Mouse (Mus musculus) hindbrain, embryonic 14.5 days (tissue): Measurements from ENCODE around the gene Ranbp10. TPM values are rescaled to one million over a fixed set of nuclear protein-coding genes. Genes with fewer than 3 reads are reported as not detected.
"Not testable (repeated sequence)": the region's sequence is repeated elsewhere in the genome, so short reads cannot be mapped to it uniquely, and the experiment has no call there.

Experiments
- ATAC-seq: fragments of 200-750 bp; cut with Nextera tagmentation; 2 replicates; pipeline ENCODE4 v1.8.0; 2017; ENCODE audit warnings: moderate number of reproducible peaks, mild to moderate bottlenecking, moderate TSS enrichment, moderate library complexity; ENCODE audit not compliant: low FRiP score
- DNase-seq: peaks from one replicate; pipeline ENCODE4 v3.0.0-alpha.2; 2015; ENCODE audit warnings: low spot score
- H3K27ac ChIP-seq: fragments of 300-500 bp; sonication (generic); 2 replicates; pipeline ENCODE4 v1.5.1; 2014; ENCODE audit warnings: mild to moderate bottlenecking, moderate library complexity
- H3K27me3 ChIP-seq: fragments of 300-500 bp; sonication (generic); 2 replicates; pipeline ENCODE4 v1.6.1; 2014; ENCODE audit warnings: mild to moderate bottlenecking, low read length, mixed read lengths; ENCODE audit not compliant: control insufficient read depth, insufficient read depth
- H3K36me3 ChIP-seq: fragments of 300-500 bp; sonication (generic); replicated peaks from 2 replicates; pipeline ENCODE4 v1.6.1; 2014; ENCODE audit not compliant: control insufficient read depth, insufficient read depth
- H3K4me1 ChIP-seq: fragments of 300-500 bp; sonication (generic); replicated peaks from 2 replicates; pipeline ENCODE4 v1.6.1; 2014; ENCODE audit warnings: antibody characterized with exemption, low read length, mixed read lengths; ENCODE audit not compliant: control insufficient read depth, insufficient read depth
- H3K4me2 ChIP-seq: fragments of 300-500 bp; sonication (generic); replicated peaks from 2 replicates; pipeline ENCODE4 v1.6.1; 2014; ENCODE audit warnings: mild to moderate bottlenecking, moderate library complexity
- H3K4me3 ChIP-seq: fragments of 300-500 bp; sonication (generic); replicated peaks from 2 replicates; pipeline ENCODE4 v1.5.1; 2014; ENCODE audit warnings: mild to moderate bottlenecking, low read length
- H3K9ac ChIP-seq: fragments of 300-500 bp; sonication (generic); 2 replicates; pipeline ENCODE4 v1.6.1; 2014
- H3K9me3 ChIP-seq: fragments of 300-500 bp; sonication (generic); 2 replicates; pipeline ENCODE4 v1.6.1; 2016; ENCODE audit warnings: low read length; ENCODE audit not compliant: control insufficient read depth
- WGBS: fragments of 180-500 bp; shearing (Covaris S2); extraction: QIAGEN DNeasy Blood & Tissue Kit; methylation state at CpG from one replicate; pipeline ENCODE4 v1.1.7; 2014; 5-methylcytosine and 5-hydroxymethylcytosine counted together
- polyA plus RNA-seq: library from polyadenylated mRNA; unstranded; fragments of >200 nt; fragmentation: Nextera tagmentation; extraction: Ambion mirVana; gene quantifications from 2 replicates; pipeline ENCODE4 v1.2.1, GENCODE M21; 2014

Ranbp10 gene
- polyA plus RNA-seq, 1 experiment from 2014 or later = 10.4 TPM

DNA sequence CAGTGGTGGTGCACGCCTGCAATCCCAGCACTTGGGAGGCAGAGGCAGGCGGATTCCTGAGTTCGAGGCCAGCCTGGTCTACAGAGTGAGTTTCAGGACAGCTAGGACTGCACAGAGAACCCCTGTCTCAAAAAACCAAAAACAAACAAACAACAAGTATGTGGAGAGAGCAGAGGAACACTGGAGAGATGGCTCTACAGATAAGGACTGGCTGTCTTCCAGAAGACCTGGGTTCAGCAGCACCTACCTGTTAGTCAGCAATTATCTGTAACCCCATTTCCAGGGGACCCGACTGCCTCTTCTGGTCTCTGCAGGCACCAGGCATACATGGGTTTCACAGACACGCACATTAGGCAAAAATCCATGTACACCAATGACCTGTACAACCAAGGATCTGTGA, 12.1 kb upstream of the Ranbp10 start:
- 94% methylated on average over 5 of the region's 5 CpGs for WGBS
- no peaks in the 10 kb centered on the region for H3K4me1 ChIP-seq
- ATAC-seq = no peak

DNA sequence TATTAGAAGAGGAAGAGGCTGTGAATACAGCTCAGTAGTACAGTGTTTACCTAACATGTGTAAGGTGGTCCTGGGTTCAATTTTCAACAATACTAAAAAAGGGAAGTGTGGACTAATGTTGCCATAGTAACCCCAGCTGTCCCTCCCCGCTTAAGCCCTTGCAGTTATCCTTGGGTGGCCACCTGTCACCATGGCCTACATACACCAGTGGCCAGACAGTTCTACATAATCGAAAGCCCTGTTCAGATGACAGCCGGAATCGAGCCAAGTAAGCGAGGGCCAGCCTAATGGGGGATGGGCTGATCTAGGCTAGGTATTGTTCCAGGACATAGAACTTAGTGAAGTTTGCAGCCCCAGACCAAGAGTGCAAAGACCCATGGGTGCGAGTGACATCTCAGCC, 9.8 kb upstream of the Ranbp10 start:
- Histone ChIP-seq H3K4me2 (no peak overlapping the region), H3K27me3 (no peaks in the 10 kb centered on the region), H3K9me3 (no peaks in the 10 kb centered on the region), H3K9ac (no peak overlapping the region), H3K4me3 (no peak overlapping the region), H3K36me3 (0 out of 2 replicates have a peak, but pooled peaks cover under 1% of the 10 kb centered on the region), H3K27ac (no peak overlapping the region), H3K4me1 (no peaks in the 10 kb centered on the region)
- DNase-seq (no peak), ATAC-seq (no peak)
- 80% methylated on average over 6 of the region's 6 CpGs for WGBS

More for the DNA sequence above, 12.1 kb upstream of the Ranbp10 start:
- Histone ChIP-seq H3K9me3 (no peaks in the 10 kb centered on the region), H3K27ac (no peak overlapping the region), H3K4me2 (no peak overlapping the region), H3K36me3 (peaks cover 17% of the 10 kb centered on the region), H3K4me3 (no peak overlapping the region), H3K9ac (no peak overlapping the region), H3K27me3 (no peaks in the 10 kb centered on the region)
- no peak for DNase-seq

DNA sequence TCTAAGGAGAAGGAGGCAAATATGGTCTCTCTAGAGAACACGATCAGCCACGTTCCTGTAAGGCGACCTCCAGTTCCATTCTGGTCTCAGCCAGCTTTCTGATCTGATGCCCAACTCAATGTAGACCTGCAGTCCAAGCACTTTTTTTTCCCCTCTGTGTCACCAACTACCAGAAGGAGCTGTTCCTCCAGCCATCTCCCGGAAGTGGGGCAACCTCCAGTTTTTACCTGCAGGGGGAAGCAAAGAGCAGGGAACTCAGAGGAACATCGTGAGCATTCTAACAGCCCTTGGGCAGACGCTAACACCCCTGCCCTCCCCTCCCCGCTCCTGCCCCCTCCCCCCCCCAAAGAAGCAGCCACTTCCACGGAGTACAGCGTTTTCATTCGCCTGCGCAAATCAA, 8.2 kb upstream of the Ranbp10 start:
- Histone ChIP-seq H3K4me3 (no peak overlapping the region), H3K36me3 (no peaks in the 10 kb centered on the region), H3K9me3 (no peaks in the 10 kb centered on the region), H3K27me3 (no peaks in the 10 kb centered on the region), H3K27ac (no peak overlapping the region), H3K4me2 (no peak overlapping the region), H3K9ac (no peak overlapping the region), H3K4me1 (no peaks in the 10 kb centered on the region)
- WGBS = 30% methylated on average over 11 of the region's 11 CpGs
- ATAC-seq = no peak
- DNase-seq = no peak

DNA sequence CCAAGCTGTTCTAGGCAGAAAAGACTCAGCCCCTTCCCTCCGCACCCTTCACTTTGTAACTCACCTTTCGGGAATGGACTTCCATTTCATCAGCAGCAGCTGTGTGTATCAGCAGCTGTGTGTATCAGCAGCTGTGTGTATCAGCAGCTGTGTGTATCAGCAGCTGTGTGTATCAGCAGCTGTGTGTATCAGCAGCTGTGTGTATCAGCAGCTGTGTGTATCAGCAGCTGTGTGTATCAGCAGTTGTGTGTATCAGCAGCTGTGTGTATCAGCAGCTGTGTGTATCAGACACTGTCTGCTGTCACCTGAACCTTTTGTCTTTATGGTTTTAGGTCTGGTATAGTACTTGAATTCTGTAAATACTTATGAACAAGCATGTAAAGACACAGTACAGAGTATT, 6.6 kb upstream of the Ranbp10 start:
- not testable (repeated sequence) for H3K36me3 ChIP-seq, H3K4me3 ChIP-seq, DNase-seq, H3K9ac ChIP-seq, H3K4me2 ChIP-seq, H3K27ac ChIP-seq, H3K4me1 ChIP-seq, H3K27me3 ChIP-seq, H3K9me3 ChIP-seq, ATAC-seq
- 84% methylated on average over 2 of the region's 2 CpGs for WGBS

DNA sequence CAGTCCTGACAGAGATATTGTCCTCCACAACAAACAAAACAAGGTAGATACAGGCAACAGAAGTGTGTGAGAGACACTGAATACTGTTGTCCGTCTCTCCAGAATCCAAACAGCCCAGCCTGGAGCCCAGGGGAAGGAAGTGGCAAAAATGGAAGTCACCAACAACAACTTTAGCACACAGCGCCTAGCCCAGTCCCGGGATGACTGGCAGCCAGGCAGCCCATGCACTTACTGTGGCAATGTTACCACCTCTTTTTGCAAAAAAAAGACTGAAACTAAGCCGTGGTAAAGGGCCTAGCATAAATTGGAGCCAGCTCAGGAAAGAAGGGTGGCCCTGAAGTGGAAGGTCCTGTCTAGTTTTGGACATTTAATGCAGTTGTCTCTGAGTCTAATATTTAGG, 771 bp downstream of the Ranbp10 start:
- Histone ChIP-seq H3K4me1 (peaks cover 27% of the 10 kb centered on the region), H3K4me2 (peak overlapping the region; percentile 79), H3K36me3 (peaks cover 40% of the 10 kb centered on the region), H3K4me3 (peak overlapping the region; percentile 83), H3K27ac (no peak overlapping the region; the same call in 1 of the 2 replicates), H3K27me3 (no peaks in the 10 kb centered on the region), H3K9ac (peak overlapping the region; percentile 84), H3K9me3 (no peaks in the 10 kb centered on the region)
- ATAC-seq = no peak
- 13% methylated on average over 4 of the region's 4 CpGs for whole genome bisulfite sequencing
- no peak for DNase-seq

DNA sequence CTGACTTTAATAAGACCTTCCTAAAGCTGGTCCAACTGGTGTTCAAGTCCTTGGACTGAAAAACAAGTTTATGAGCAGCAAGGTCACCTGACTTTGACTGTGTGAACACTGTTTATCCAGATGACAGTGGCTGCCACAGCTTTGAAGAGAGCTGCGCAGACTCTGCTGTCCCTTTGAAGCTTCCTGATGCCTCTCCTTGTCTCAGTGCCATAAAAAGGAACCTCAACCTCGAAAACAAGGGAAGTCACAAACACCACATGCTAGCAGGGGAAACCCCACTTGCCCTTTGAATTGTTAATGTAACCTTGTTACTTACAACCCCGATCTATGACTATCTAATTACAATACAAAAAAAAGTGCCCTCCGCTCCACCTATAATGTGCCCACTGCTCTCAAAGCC, 1.6 kb downstream of the Ranbp10 start:
- H3K9me3 ChIP-seq = no peaks in the 10 kb centered on the region
- peak overlapping the region; percentile 84 for H3K9ac ChIP-seq
- no peaks in the 10 kb centered on the region for H3K27me3 ChIP-seq
- H3K4me1 ChIP-seq = peaks cover 27% of the 10 kb centered on the region
- H3K4me3 ChIP-seq = peak overlapping the region; percentile 83
- DNase-seq = no peak
- H3K27ac ChIP-seq = no peak overlapping the region
- peak overlapping the region; percentile 79 for H3K4me2 ChIP-seq
- WGBS = 78% methylated on average over 4 of the region's 4 CpGs
- ATAC-seq = no peak
- peaks cover 48% of the 10 kb centered on the region for H3K36me3 ChIP-seq

DNA sequence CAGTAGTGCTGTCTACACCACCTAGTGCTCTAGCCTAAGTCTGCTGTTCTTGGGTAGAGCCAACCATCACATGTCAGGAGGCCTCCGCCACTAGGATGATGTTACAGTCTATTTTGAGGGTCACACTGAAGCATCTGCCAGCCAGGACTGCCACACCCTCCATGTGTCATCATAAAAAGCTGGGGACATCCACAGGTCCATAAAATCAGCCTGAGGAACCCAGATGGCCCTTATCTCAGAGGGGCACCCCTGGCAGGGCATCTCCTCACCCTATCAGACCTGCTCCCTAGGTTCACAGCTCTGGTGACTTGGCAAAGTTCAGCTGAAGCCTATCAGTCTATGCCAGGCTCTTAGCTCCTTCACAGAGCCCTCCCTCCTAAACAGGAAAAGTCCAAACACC, 6.2 kb downstream of the Ranbp10 start:
- H3K4me2 ChIP-seq = no peak overlapping the region
- H3K36me3 ChIP-seq = peaks cover 67% of the 10 kb centered on the region
- no peak for DNase-seq
- no peaks in the 10 kb centered on the region for H3K9me3 ChIP-seq
- no peak overlapping the region for H3K27ac ChIP-seq
- H3K4me1 ChIP-seq = peaks cover 18% of the 10 kb centered on the region
- no peak overlapping the region for H3K9ac ChIP-seq
- 80% methylated on average over 1 of the region's 1 CpGs for WGBS
- no peaks in the 10 kb centered on the region for H3K27me3 ChIP-seq
- 0 out of 2 replicates have a peak, but pooled peaks have one; percentile 34 for ATAC-seq
- no peak overlapping the region for H3K4me3 ChIP-seq

DNA sequence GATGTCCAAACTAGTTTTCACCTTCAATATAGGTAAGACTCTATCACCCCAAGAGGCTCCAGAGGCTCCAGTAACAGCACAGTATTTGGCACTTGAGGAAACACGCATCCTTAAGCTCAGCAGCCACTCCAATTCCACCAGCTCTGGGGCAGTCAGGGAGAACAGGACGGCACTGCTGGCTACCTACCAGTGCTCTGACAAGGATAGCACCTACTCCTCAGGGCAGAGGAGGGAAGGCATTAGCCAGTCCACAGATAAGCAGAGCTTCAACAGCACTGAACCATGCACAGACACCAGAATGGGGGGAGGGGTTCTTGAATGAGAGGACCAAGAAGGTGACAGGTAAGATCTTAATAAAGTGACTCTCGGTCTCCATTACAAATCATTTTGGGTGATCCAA, 7.5 kb downstream of the Ranbp10 start:
- 92% methylated on average over 3 of the region's 3 CpGs for WGBS
- H3K4me2 ChIP-seq = no peak overlapping the region
- peaks cover 8% of the 10 kb centered on the region; the same call in 1 of the 2 replicates for H3K4me1 ChIP-seq
- no peak overlapping the region for H3K4me3 ChIP-seq
- H3K27ac ChIP-seq = no peak overlapping the region
- H3K27me3 ChIP-seq = no peaks in the 10 kb centered on the region
- ATAC-seq (no peak), DNase-seq (no peak)
- no peak overlapping the region for H3K9ac ChIP-seq
- no peaks in the 10 kb centered on the region for H3K9me3 ChIP-seq
- peaks cover 58% of the 10 kb centered on the region for H3K36me3 ChIP-seq

DNA sequence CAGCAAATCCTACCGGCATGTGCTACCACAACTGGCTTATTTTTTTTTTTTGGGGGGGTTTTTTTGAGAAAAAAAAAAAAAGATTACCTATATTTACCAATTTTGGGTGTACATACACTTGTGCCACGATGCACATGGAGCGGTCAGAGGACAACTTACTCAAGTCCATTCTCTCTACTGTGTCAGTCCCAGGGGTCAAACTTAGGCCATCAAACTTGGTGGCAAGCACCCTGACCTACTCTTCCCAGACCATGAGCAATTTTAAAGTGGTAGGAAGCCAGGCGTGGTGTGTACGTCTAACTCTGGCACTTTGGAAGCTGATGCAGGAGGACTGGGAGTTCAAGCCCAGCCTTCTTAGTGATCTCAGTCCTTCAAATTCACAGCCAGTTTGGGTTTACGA, 13.9 kb downstream of the Ranbp10 start:
- Histone ChIP-seq H3K4me3 (no peak overlapping the region), H3K9me3 (no peaks in the 10 kb centered on the region), H3K27me3 (no peaks in the 10 kb centered on the region), H3K27ac (no peak overlapping the region), H3K4me1 (no peaks in the 10 kb centered on the region), H3K36me3 (peaks cover 15% of the 10 kb centered on the region), H3K9ac (no peak overlapping the region), H3K4me2 (no peak overlapping the region)
- DNase-seq = no peak
- ATAC-seq = no peak
- 98% methylated on average over 6 of the region's 6 CpGs for WGBS

DNA sequence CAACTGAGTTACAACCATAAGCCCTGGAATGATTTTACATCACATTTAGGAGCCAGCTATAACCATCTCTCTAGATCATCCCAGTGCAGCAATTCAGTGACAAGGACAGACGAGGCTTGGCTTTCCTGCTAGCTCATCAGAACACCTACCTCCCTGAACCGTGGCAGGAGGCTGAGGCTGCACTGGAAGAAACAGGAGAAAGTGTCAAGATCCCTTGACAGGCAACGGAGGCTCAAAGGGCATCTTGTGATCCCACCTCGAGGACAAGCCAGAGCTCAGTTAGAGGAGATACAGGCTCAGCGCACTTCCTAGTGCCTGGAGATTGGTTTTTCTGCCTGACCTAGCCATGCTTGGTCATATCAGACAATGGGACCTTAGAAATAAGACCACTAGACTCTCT, 14.6 kb downstream of the Ranbp10 start:
- H3K36me3 ChIP-seq = peaks cover 15% of the 10 kb centered on the region
- H3K9ac ChIP-seq = no peak overlapping the region
- no peak overlapping the region for H3K27ac ChIP-seq
- H3K9me3 ChIP-seq = no peaks in the 10 kb centered on the region
- H3K4me3 ChIP-seq = no peak overlapping the region
- DNase-seq (no peak), ATAC-seq (no peak)
- H3K27me3 ChIP-seq = no peaks in the 10 kb centered on the region
- no peak overlapping the region for H3K4me2 ChIP-seq
- no peaks in the 10 kb centered on the region for H3K4me1 ChIP-seq
- 88% methylated on average over 5 of the region's 5 CpGs for WGBS
